Mouse (Mus musculus) urinary bladder, adult 18-20 months (tissue): ENCODE measurements around the gene Shisa7.
"Not testable (repeated sequence)": the region's sequence is repeated elsewhere in the genome, so short reads cannot be mapped to it uniquely, and the experiment has no call there.

ENCODE experiments used
- DNase-seq, 2 experiments: peaks; one replicate each; pipeline ENCODE4 v3.0.0; 2022; ENCODE audit warnings: low spot score in 2 of 2, mixed read lengths in 2 of 2

The Shisa7 gene

DNA sequence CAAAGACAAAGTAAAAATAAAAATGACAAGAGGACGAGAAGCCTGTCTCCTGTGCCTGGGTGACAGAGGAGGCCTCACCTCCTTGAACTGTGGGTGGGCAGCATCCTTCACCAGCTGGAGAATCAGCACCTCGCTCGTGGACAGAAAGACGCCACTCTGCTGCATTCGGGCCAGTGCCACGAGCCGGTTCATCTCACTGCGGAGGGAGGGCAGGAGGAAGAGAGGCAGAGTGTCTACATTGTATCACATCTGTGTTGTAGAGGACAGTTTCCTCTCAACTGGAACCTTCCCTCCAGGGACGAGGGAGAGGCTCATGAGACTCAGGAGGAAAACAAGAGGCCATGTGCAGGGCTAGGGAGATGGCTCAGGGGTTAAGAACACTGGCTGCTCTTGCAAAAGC is 4.9 kb upstream of the Shisa7 start:
- DNase-seq: no peak

DNA sequence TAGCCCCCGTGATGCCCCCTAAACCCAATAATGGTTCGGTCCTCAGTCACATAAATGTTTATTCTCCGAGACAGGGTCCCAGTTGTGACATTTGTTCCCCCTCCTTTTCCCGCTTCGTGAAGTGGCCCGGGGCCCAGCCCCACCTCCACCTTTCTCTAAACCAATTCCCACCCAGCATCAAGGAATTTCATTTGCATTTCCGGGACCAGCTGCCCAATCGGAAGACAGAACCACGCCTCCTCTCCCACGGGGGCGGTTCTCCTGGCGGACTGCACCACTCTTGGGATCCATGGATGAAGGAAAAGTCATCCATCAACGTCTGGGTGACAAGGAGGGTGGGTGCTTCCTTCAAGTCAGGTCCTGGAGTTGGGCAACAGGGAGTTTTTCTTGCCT is 417 bp upstream of the Shisa7 start:
- DNase-seq: no peak

DNA sequence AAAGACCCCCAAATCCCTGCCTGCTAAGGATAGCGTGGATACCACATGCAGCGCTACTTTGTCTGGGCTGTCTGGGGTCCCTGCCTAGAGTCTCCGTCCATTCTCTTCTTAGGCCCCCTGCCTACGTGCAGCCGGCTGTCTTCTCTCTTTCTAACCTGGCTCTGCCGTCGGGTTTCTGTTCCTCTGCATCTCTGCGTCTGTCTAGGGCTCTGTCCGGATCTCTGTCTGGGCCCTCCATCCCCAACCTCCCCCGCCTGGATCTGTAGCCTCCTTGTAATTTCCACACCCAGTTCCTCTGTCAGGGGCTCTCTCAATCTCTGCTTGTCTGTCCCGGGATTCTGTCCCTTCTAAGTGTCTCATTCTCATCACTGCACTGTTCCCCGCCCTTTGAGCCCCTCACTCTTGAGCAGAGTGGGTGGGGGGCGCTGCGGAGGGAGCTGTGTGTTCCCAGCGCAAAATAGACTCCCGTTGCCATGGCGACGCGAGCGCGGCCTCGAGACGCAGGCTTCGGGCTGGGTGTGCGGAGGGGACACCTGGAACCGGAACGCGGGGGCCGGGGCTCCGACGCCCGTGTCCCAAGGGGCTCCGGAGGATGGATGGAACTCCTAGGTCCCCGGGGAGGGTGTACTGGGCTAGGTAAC is 772 bp downstream of the Shisa7 start:
- DNase-seq: no peak

DNA sequence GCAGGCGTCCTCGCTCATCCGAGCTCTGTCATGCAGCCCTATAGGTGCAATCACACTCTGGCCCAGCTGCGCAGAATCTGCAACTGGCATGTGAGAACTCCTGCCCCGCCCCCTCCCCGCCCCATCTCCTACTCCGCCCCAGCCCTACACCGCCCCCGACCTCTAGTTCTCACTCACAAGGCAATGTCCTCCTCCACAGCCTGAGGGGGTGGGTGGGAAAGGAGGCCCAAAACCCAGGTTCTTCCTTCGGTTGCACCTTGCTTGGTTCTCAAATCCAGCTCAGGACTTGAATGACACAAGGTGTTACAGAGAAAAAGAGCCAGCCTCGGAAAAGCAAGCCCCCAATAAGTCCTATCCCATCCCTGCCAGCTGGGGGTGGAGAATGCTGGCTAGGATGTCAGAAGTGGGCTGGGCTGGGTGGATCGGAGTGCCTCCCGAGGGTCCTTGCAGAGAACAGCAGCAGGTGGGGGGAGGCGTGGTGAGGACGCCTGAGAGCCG is 1.8 kb downstream of the Shisa7 start:
- no peak for DNase-seq

DNA sequence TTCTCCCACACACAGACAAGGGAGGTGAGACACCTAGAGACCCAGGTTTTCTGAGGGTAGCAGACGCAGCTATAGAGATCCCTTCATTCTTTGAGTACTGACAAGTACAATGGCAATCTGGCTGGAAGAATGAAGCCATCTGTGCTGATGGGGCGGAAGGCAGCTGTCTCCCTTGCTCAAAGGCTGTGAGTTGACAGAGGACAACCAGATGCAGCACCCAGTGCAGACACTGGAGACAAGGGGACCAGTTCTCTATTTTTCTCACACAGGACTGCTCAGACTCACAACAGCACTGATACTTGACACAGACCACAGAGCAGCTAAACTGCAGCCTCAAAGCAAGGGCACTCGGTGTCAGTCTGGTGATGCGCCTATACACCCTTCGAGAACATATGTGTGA is 2.4 kb downstream of the Shisa7 start:
- DNase-seq: no peak

DNA sequence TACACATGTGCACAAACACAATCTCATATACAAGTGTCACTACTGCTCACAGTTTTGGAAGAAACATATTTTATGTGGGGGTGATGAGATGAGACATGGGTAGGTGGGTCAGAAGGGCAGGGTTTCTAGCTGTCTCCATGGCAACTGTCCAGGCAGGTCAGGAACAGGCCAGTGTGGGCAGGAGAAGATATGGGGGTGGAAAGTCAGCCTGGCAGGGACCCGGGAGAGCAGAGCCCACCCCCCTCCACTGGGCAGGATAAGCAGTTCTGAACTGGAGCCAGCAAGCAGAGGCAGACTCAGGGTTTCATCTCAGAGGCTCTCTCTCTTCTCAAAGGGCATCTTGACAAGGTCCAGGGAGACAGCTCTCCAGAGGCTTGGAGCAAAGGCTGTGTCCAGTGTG is 6.9 kb downstream of the Shisa7 start:
- DNase-seq: no peak

DNA sequence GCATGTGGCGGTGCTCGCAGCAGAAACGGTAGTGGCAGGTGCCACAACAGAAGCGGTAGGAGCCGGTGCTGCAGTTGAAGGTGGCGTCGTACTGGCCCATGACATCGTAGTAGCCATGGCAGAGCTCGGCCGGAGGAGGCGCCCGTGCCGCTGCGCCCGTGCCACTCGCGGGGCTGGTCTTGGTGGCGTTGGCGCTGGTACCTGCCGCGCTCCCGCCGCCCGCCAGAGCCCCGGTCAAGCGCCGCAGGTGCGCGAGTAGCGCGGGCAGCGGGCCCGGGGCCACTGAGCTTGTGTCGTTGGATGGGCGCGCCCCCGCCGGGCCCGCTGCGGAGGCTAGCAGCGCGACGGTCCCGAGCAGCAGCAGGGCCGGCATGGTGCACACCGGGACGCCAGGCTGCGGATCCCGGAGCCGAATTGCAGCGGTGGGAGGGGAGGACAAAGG is 8.1 kb downstream of the Shisa7 start:
- DNase-seq: peak; percentile 50 to 55

DNA sequence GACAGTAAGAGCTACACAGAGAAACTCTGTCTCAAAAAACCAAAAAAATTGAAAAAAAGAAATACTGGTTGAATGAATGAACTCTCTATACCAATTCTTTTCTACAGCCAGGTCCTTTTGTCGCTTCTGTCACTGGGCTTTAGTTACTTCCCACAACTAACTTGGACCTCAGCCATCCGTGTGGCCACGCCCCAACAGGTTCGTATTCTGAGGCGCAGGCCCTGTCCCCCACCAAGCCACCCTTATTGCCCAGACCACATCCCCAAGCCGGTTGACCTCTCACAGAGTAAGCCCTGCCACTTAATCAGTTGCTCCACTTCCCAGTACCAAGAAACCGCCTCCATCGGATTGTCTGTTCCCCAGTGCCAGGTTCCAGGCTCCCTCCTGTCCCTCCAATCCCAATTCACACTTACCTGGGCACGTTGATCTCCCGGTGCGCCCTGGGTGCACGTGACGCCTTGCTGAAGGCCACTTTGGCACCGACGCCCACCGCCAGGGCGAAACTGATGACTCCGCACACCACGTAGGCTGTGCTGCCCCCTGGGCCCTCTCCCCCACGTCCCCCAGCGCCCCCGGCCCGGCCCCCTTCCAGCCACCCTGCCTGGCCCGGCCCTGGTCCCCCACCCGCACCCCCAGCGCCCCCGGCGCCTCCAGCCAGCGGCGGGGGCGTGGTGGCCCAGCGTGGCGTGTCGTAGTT is 8.7 kb downstream of the Shisa7 start:
- no peak for DNase-seq

DNA sequence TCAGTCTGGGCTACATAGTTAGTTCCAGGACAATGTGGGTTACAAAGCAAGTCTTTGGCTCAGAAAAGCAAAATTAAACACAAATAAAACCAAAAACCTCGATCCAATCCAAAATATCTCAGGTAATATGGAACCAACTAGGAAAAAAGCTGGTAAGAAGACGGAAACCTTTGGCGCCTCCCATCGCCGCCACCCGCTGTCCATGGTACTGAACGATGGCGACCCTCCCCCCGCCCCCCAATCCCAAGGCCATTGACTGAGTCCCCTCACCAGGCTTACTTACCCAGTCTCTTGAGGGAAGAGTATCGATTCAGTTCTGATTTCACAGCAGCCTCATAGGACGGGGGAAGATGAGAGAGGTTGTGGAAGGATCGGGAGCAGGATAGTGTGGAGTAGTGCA is 14.0 kb downstream of the Shisa7 start:
- DNase-seq: no peak

DNA sequence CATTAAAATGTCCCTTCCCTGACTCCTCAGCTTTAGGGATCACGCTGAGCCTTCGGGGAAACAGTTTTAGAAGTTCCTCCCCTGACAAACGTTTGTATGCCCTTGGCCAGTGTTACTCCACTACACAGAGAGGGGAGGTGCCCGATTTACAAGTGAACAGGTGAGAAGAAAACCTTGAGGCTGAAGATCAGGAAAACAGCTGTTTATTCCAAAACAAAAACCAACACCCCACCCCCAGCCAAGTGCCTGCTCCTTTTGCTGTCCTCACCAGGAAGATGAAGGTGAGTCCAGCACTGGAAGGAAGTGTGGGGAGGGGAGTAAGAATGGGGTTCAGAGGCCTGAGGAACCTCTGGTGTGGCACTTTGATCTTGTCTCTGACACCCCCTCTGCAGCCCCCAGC is 19.1 kb downstream of the Shisa7 start:
- no peak for DNase-seq

DNA sequence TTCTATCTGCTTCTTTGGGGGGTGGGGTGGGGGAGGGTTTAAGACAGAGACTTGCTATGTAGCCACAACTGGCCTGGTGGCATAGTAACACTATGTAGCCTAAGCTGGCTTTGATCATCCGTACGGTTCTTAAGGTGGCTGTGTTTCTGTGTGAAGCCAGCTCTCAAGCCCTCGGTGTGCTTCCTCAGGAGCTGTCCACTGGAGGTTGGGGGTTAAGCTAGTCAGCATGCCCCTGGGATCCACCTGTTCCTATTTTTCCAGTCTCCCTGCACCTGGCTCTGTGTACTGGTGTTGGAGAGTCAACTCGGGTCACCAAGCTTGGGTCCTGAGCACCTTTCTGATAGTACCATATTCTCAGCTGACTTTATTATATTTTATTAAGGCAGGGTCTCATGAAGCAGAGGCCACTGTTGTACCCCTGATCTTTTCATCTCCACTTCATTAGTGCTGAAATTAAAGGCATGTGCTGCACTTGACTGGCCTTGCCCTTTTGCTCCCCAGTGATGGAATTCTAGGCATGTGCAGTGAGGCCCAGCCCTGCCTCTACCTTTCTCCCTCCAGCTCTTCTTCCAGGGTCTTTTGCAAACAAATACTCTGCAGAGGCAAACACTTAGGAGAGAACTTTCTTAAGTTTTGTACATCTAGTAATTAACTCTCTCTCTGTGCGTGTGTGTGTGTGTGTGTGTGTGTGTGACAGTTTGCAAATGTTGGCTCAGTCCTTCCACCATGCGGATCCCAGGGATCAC is 22.2 kb downstream of the Shisa7 start:
- no peak for DNase-seq

DNA sequence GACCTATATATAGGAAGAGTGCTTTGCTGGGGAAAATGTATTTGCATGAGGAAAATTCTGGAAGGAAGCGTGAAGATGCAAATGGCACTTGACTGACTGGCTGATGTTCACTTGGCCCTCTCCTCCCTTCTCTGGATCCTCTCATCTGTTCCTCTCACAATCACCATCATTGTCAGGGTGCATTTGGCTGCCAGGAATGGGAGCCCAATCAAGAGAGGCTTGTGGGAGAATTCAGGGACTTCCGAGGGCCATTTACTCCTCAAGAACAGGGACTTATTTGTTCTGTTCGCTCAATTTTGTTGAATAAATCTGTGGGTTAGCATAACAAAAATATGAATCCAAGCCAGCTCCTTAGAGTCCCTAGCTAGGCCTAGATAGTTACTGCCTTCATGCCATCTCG is 22.8 kb downstream of the Shisa7 start:
- no peak for DNase-seq

DNA sequence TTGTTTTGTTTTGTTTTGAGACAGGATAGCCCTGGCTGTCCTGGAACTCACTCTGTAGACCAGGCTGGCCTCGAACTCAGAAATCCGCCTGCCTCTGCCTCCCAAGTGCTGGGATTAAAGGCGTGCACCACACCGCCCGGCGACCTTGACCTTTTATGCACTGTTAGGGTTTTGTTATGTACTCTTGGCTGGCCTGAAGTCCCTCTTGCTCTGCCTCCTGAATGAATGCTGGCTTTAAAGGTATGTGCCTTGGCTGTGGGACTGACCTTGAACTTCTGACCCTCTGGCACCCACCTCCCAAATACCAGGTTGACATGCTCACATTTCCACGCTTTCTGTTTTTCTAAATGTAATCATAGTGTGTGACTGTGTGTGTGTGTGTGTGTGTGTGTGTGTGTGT is 23.6 kb downstream of the Shisa7 start:
- DNase-seq: not testable (repeated sequence)

DNA sequence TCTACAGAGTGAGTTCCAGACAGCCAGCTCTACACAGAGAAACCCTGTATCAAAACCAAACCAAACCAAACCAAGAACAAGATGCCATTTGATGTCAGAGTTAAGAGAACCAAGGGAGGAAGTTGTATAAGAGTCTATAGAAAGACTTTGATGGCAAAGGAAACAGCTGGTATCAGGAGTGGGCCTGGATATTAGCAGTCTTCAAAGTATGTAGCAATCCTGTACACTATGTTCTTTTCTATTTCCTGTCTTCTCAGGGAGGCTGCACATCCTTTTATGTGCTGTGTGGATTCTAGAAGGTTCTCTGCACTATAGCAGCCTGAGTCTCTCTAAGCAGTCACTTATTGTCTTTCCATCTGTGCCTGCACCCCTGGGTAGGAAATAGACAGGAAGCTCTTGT is 27.9 kb downstream of the Shisa7 start:
- no peak for DNase-seq

DNA sequence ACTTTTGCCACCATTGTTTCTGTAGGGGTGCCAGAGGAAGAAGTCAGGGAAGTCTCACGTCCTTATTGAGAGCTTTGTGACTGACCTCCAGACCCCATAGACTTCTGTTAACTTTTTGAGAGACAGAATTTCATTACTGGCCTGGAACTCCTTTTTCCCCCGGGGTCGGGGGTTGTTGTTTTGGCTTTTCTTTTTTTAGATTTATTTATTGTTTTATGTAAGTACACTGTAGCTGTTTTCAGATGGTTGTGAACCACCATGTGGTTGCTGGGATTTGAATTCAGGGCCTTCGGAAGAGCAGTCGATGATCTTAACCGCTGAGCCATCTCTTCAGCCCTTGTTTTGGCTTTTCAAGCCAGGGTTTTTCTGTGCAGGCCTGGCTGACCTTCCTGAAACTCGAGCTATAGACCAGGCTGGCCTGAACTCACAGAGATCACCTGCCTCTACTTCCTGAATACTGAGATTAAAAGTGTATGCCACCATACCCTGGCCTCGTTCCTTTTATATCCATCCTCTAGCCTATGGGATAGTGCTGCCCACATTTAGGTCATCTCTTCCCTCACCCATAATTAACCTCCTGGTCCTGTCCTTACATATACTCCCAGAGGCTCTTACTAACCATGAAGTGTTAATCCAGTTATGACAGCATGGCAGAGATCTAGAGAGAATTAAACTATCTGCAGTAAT is 31.2 kb downstream of the Shisa7 start:
- no peak for DNase-seq

DNA sequence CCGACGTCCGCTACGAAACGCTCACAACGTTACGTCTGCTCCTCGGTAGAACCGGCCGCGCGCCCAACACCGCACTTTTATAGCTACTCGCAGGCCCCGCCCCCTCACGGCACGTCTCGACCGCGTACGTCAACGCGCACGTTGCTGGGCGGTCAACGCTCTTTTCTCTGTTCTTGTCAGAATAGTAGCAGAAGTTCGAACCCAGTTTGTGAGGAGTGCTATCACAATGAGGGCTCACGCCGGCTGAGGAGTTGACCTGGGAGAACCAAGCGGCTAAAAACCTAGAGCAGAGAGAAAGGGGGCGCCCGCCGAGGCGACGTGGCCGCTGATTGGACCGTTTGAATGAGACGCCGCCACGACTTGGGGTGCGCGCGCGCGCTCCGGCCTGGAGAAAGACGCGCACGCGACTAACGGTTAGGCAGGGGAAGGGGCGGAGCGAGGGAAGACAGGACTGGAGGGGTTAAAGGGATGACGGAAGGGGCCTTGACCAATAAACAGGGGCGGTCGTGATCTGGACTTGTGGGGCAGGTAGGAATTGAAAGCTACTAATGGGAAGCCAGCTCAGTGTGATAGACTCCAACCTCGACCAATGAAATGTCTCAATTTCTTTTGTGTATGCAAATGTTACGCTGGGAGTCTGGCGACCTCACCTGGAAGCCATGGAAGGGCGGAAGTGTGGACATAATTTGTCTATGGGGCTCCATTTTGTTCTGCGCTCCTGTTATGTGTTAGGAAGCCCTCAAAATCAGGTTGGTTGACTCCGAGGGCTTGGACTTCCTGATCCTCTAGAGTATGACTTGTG is 32.0 kb downstream of the Shisa7 start, which contains the start of gene Ube2s:
TSS of gene Ube2s (minus strand) at position 288 of the 802 bp plus-strand sequence.
- peak; percentile 97 to 99 for DNase-seq

DNA sequence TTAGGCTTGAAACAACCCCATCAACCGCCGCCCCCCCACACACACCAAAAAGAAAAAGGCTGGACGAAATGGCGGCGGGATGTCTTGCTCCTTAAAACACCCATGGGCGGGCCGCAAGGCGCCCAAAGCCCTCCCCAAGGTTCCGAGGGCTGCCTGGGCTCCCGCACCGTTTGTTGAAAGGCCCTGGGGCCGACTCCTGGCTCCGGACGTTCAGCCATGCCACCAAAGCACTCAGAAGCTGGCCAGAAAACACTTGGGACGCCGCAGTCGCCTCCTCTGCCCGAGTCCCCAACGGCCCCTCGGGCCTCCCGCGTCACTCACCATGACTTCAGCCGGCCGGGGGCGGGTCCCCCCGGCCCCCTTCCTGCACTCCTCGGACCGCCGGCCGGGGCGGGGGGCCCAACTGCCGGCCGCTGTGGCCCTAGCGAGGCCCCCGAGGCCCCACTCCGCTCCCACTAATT is 32.6 kb downstream of the Shisa7 start:
- peak; percentile 31 to 57 for DNase-seq

DNA sequence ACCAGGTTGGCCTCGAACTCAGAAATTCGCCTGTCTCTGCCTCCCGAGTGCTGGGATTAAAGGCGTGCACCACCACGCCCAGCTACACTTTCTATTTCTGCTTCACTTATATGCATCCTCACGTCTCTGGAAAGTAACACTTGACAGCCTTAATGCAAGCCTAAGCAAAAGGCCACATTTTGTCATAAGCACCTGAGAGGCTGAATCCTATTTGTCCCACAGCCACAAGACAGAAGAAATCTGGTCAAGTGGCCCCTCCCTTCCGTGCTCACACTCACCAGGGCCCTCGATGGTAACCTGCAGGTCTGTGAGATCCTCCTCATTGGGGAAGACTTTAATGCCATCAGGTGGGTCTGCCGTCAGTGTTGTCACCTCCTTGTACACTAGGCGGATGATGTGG is 33.4 kb downstream of the Shisa7 start:
- DNase-seq: not testable (repeated sequence)

DNA sequence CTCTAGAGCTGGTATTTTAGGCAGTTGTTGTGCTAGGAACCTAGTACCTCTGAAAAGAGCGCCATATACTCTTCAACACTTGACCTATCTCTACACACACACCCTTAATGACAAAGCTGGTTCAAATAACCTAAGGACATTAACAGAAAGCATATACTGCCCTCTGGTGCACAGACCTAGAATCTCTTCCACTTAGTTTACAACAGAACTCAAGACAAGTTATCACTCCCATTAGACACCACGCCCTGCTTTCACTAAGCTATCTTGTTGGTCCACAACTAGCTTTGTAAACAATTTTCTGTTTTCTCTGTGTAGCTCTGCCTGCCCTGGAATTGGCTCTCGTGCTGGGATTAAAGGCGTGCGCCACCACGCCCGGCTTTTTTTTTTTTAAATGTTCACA is 37.8 kb downstream of the Shisa7 start:
- no peak for DNase-seq

DNA sequence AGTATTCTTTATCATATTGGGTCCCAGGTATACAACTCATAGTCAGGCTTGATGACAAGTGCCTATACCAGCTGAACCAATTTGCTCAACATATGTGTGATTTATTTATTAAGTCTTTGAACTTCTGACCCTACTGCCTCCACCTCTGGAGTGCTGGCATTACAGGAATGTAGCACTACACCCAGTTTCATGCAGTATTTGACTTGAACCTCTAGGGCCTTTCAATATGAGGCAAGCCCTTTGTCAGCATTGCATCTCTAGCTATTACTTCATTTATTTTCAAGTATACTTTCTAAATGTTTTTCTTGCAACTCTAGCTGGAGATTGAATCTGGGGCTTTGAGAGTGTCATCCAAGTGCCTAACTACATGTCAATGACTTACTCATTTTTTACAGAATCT is 42.2 kb downstream of the Shisa7 start:
- DNase-seq: no peak

DNA sequence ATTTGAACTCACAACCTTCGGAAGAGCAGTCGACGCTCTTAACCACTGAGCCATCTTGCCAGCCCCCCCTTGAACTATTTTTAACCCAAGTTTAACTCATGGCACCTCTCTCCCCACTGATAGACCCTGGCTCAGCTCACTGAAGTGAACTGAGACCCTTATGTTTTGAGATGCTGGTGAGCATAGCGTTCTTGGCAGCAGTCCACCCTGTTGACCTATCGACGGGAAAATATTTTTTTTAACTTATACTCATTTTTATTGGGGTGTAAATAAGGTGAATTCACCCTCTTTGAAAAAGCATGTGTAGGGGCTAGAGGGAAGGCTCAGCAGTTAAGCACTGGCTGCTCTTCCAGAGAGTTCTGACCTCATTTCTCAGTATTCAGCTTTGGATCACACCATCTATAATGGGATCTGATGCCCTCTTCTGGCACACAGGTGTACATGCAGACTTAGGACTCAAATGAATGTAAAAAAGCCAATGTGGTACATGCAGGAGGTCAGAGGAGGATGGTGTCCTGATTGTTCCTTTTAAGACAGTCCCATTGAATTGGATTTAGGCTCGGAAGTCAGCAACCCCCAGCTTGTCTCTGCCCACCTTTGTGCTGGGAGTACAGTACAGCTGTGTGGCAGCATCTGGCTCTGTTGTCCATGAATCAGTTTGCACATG is 48.6 kb downstream of the Shisa7 start:
- no peak for DNase-seq
